Mouse (Mus musculus) monocyte, adult 2 months (primary cell): Measurements from ENCODE around the gene Rpp25.

Source experiments
- DNase-seq, 2 experiments: peaks; one replicate each; pipeline ENCODE4 v3.0.0; 2022; ENCODE audit warnings: low spot score in 2 of 2, low read depth in 1 of 2

Rpp25 gene

DNA sequence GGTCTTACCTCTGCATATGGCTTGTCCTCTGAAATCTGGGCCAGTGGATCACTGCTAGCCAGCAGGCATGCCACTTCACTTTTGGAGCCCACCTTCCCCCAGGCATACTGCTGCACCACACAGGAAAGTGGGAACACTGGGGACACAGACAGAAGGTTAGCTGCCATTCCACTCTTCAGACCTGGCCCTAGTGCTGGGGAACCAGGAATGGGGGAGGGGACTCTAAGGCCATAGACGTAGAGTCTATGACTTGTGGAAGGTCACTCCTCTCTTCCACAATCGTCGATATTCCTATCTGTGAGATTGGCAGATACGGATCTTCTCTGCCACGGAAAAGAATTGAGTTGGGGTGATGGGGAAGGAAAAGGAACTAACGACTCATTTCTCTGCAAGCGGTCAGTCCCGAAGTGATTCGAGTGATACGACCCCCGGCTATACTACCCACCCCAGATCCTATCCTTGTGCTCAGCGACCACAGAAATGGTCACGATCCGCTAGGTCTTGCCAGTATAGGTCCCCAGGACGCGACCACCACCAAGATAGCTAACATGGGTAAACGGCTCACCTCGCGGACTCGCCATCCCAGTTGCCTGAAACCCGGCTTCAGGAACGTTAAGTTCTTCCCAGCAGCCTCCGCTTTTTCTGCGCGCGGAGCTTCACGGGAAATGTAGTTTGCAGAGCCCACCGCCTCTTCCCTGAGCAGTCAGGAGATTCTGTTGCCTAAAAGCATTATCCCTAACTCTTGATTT, 48.5 kb downstream of the Rpp25 start, which contains the start of gene Mpi:
TSS of gene Mpi (minus strand) at position 625 of the 749 bp plus-strand sequence.
- no peak for DNase-seq

DNA sequence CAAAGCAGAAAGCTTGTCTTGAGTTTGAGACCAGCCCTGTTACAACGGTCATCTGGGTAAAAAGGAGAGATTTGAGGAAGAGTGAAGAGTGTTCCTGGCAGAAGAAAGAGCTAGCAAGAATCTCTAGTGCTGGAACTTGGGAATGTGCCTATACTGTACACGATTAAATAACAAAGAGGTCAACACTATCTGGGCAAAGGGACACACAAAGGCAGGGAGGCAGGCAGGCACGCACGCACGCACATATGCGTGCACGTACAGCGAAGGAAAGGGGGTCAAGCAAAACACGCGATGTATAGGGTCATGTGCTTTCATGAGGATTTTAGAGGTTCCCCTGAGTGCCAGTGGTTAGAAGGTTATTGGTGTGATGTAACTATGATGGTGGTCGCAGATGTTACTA, 49.3 kb downstream of the Rpp25 start:
- no peak for DNase-seq

GRCm38 (mm10) chr9:57554753-57555152, 50.9 kb downstream of the Rpp25 start:
- no peak for DNase-seq
